Mouse (Mus musculus) hindbrain, embryonic 10.5 days (tissue): ENCODE data around the gene Prpf38b. TPM values are rescaled to one million over a fixed set of nuclear protein-coding genes. Genes with fewer than 3 reads are reported as not detected.

Experiments used
- polyA plus RNA-seq: library from polyadenylated mRNA; unstranded; fragments of >200 nt; fragmentation: Nextera tagmentation; extraction: Ambion mirVana; gene quantifications from 2 replicates; pipeline ENCODE4 v1.2.1, GENCODE M21; 2016

Gene Prpf38b
- polyA plus RNA-seq, 1 experiment from 2014 or later: 52.6 TPM

Other genes starting within 250 kb of the Prpf38b start
- gene Gpsm2, start 189.4 kb downstream of the Prpf38b start, polyA plus RNA-seq: 87.7 and 88.5 TPM in 2 replicates
- 0.04 TPM in 1 of 2 replicates, not detected in the other for gene Aknad1, start 172.1 kb downstream of the Prpf38b start, polyA plus RNA-seq
- 18.9 and 26.1 TPM in 2 replicates for gene Stxbp3, start 71.2 kb downstream of the Prpf38b start, polyA plus RNA-seq
- gene Fndc7, start 21.7 kb downstream of the Prpf38b start, polyA plus RNA-seq: 0.05 TPM in 1 of 2 replicates, not detected in the other
- 0.58 and 0.86 TPM in 2 replicates for gene Henmt1, start 28.1 kb upstream of the Prpf38b start, polyA plus RNA-seq
- gene Gm9857, start 28.7 kb upstream of the Prpf38b start, polyA plus RNA-seq: not detected in 2 replicates
- 5.3 TPM in 2 replicates for gene Fam102b, start 115.9 kb upstream of the Prpf38b start, polyA plus RNA-seq
- not detected in 2 replicates for gene Slc25a54, start 168.7 kb upstream of the Prpf38b start, polyA plus RNA-seq
- 25.9 and 29.7 TPM in 2 replicates for gene Slc25a24, start 211.4 kb upstream of the Prpf38b start, polyA plus RNA-seq